Mouse (Mus musculus) kidney, embryonic 14.5 days (tissue): ENCODE data around the gene Prss43. TPM values are rescaled to one million over a fixed set of nuclear protein-coding genes. Genes with fewer than 3 reads are reported as not detected.

Source experiments
- ATAC-seq: fragments of 200-750 bp; cut with Nextera tagmentation; 2 replicates; pipeline ENCODE4 v1.8.0; 2017; ENCODE audit warnings: moderate number of reproducible peaks, mild to moderate bottlenecking, moderate TSS enrichment, moderate library complexity; ENCODE audit not compliant: low FRiP score, low TSS enrichment
- H3K27ac ChIP-seq: fragments of 300-500 bp; sonication (generic); 2 replicates; pipeline ENCODE4 v1.5.1; 2014; ENCODE audit warnings: low read depth, mild to moderate bottlenecking, low read length, moderate library complexity, mixed read lengths
- H3K27me3 ChIP-seq: fragments of 300-500 bp; sonication (generic); 2 replicates; pipeline ENCODE4 v1.6.1; 2014; ENCODE audit warnings: mild to moderate bottlenecking, low read length; ENCODE audit not compliant: control insufficient read depth, insufficient read depth
- H3K36me3 ChIP-seq: fragments of 300-500 bp; sonication (generic); 2 replicates; pipeline ENCODE4 v1.6.1; 2014; ENCODE audit warnings: low read length, mixed read lengths; ENCODE audit not compliant: control insufficient read depth, insufficient read depth
- H3K4me1 ChIP-seq: fragments of 300-500 bp; sonication (generic); 2 replicates; pipeline ENCODE4 v1.6.1; 2014; ENCODE audit warnings: low read length, mixed read lengths; ENCODE audit not compliant: control insufficient read depth, insufficient read depth
- H3K4me2 ChIP-seq: fragments of 300-500 bp; sonication (generic); replicated peaks from 2 replicates; pipeline ENCODE4 v1.6.1; 2014; ENCODE audit warnings: low read depth, mild to moderate bottlenecking, low read length
- H3K4me3 ChIP-seq: fragments of 300-500 bp; sonication (generic); 2 replicates; pipeline ENCODE4 v1.5.1; 2014; ENCODE audit warnings: mild to moderate bottlenecking, low read length
- H3K9ac ChIP-seq: fragments of 300-500 bp; sonication (generic); 2 replicates; pipeline ENCODE4 v1.6.1; 2014; ENCODE audit warnings: low read depth, mild to moderate bottlenecking, low read length, moderate library complexity
- H3K9me3 ChIP-seq: fragments of 300-500 bp; sonication (generic); 2 replicates; pipeline ENCODE4 v1.6.1; 2016; ENCODE audit warnings: low read length; ENCODE audit not compliant: control insufficient read depth
- WGBS: fragments of 180-500 bp; shearing (Covaris S2); extraction: QIAGEN DNeasy Blood & Tissue Kit; methylation state at CpG from one replicate; pipeline ENCODE4 v1.1.7; 2014; 5-methylcytosine and 5-hydroxymethylcytosine counted together
- polyA plus RNA-seq: library from polyadenylated mRNA; unstranded; fragments of >200 nt; fragmentation: Nextera tagmentation; extraction: Ambion mirVana; gene quantifications from 2 replicates; pipeline ENCODE4 v1.2.1, GENCODE M21; 2014

Prss43 gene
- polyA plus RNA-seq, 1 experiment from 2014 or later = not detected

DNA sequence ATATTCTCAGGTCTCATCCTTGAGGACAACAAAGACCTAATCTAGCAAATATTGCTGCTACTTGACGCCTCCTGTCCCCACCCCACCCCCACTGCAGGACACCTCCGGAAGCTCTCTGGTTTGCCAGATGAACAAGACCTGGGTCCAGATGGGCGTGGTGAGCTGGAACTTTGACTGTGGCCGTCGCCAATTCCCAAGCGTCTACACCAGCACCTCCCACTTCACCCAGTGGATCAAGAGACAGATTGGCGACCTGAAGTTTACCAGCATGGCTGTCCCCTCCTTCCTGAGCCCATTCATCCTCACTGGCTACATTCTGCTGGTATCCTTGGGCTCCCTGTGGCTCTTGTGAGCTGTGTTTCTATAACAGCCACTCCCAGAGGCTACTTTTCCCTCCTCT, 29.4 kb downstream of the Prss43 start:
- peaks cover 7% of the 10 kb centered on the region; the same call in 1 of the 2 replicates for H3K4me1 ChIP-seq
- H3K27ac ChIP-seq = no peak overlapping the region
- ATAC-seq = no peak
- H3K9ac ChIP-seq = no peak overlapping the region
- peaks cover 14% of the 10 kb centered on the region for H3K27me3 ChIP-seq
- H3K4me2 ChIP-seq = no peak overlapping the region
- H3K9me3 ChIP-seq = no peaks in the 10 kb centered on the region
- H3K4me3 ChIP-seq = no peak overlapping the region
- H3K36me3 ChIP-seq = no peaks in the 10 kb centered on the region
- 77% methylated on average over 7 of the region's 7 CpGs for WGBS

DNA sequence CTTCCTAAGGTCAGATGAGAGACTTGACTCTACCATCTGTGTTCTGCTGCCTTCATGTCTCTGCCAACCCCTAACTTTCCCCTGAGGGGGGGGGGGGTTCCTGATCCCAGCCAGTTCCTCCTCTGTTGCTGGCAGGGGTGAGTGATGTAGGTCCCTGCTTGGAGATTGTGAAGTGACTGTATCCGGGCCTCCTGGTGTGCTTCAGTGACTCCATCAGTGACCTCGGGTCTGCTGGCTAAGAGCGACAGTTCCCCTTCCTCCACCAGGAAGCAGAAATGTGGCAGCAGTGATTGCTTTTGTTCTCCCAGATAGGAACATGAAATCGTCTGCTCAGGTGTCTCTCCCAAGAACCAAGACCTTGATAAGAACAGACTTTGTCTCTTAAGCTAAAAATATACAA, 30.4 kb downstream of the Prss43 start:
- no peaks in the 10 kb centered on the region for H3K9me3 ChIP-seq
- H3K4me3 ChIP-seq = no peak overlapping the region
- H3K36me3 ChIP-seq = no peaks in the 10 kb centered on the region
- ATAC-seq = no peak
- no peak overlapping the region for H3K27ac ChIP-seq
- no peak overlapping the region for H3K4me2 ChIP-seq
- WGBS = 48% methylated on average over 4 of the region's 4 CpGs
- peaks cover 7% of the 10 kb centered on the region; the same call in 1 of the 2 replicates for H3K4me1 ChIP-seq
- no peak overlapping the region for H3K9ac ChIP-seq
- peaks cover 14% of the 10 kb centered on the region for H3K27me3 ChIP-seq

DNA sequence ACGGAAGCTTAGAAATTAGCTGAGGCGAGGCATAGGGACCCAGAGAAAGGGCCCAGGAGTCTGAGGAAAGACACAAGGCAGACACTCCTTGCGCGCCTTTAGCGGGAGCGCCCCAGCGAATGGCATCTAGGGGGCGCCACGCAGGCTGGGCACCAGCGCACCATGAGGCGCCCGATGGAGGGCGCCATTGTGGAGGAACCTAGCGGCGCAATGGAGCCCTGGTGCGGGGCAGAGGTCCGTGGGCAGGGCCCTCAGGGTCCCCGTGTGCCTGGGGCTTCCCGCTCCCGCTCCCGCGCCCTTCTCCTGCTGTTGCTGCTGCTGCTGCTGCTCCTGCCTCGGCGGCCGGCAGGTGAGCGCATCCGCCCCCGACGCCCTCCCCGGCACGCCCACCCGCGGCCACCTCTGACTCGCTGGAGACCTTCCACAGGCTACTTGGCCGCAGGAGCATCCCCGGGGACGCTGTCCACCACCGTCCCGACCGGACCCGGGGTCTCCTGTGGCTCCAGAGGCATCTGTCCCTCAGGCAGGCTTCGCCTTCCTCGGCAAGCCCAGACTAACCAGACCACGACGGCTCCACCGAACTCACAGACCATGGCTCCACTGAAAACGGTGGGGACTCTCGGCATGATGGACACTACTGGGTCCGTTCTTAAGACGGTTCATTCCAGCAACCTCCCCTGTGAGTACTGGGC, 31.4 kb downstream of the Prss43 start, which contains the start of gene Prss50:
Prss50 (plus strand) TSS at position 187 of the 692 bp plus-strand sequence.
- Histone ChIP-seq H3K36me3 (no peaks in the 10 kb centered on the region), H3K9ac (peak within 1 kb of the TSS; percentile 40), H3K4me3 (peak within 1 kb of the TSS; percentile 30), H3K4me2 (peak within 1 kb of the TSS; percentile 53), H3K9me3 (no peaks in the 10 kb centered on the region), H3K27ac (no peak within 1 kb of the TSS), H3K27me3 (peaks cover 14% of the 10 kb centered on the region), H3K4me1 (peaks cover 7% of the 10 kb centered on the region; the same call in 1 of the 2 replicates)
- WGBS = 9% methylated on average over 49 of the region's 50 CpGs
- ATAC-seq = peak; percentile 42

DNA sequence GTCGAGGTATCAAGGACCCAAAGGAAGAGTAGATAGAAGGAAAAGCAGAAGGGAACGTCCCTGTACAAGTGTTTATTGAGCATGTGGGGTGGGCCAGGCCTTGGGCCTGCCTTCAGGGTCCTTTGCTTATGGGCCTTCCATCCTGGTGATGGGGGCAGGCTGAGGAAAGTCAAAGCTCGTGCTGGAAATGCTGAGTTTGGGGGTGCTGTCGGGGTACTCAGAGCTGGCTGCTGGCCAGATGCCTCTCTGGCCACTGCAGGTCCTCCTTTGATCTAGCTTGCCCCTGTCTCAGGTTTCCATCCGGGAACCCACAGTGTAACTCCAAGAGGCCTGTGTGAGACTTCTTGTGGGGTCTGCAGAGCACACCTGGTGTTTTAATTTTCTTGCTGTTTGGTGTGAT, 32.0 kb downstream of the Prss43 start:
- Histone ChIP-seq H3K4me3 (no peak overlapping the region), H3K4me2 (peak overlapping the region; percentile 53; the same call in 1 of the 2 replicates), H3K9me3 (no peaks in the 10 kb centered on the region), H3K27ac (no peak overlapping the region), H3K27me3 (peaks cover 14% of the 10 kb centered on the region), H3K9ac (no peak overlapping the region), H3K36me3 (no peaks in the 10 kb centered on the region), H3K4me1 (peaks cover 7% of the 10 kb centered on the region; the same call in 1 of the 2 replicates)
- ATAC-seq = peak; percentile 32; the same call in 1 of the 2 replicates
- WGBS = 39% methylated on average over 5 of the region's 5 CpGs

DNA sequence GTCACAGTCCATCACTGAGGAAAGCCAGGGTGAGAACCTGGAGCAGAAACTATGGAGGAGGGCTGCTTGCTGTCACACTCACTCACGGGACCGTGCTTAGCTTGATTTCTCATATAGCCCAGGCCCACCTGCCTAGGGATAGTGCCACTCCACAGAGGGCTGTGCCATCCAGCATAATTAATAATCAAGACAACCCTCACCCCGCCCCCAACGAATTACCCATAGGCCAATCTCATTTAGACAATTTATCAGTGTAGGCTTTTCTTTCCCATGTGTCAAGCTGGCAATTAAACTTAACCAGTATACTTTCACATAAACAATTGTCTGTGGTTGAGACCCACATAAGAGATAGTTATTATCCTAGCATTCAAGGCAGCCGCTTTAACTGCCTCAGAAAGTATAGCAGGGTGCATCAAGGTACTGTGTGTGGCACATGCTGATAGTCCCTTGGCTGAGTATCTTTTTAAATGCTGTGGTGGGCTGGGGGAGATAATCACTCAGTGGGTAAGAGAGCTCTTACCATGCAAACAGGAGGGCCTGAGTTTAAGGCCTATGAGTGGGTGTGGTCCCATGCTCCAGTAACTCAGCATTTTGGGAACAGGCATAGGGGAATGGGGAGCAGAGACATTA, 32.6 kb downstream of the Prss43 start:
- peaks cover 7% of the 10 kb centered on the region; the same call in 1 of the 2 replicates for H3K4me1 ChIP-seq
- H3K4me3 ChIP-seq = no peak overlapping the region
- no peak for ATAC-seq
- peaks cover 14% of the 10 kb centered on the region for H3K27me3 ChIP-seq
- H3K36me3 ChIP-seq = no peaks in the 10 kb centered on the region
- H3K9me3 ChIP-seq = no peaks in the 10 kb centered on the region
- 78% methylated on average over 5 of the region's 5 CpGs for WGBS
- H3K4me2 ChIP-seq = no peak overlapping the region
- H3K27ac ChIP-seq = no peak overlapping the region
- no peak overlapping the region for H3K9ac ChIP-seq

DNA sequence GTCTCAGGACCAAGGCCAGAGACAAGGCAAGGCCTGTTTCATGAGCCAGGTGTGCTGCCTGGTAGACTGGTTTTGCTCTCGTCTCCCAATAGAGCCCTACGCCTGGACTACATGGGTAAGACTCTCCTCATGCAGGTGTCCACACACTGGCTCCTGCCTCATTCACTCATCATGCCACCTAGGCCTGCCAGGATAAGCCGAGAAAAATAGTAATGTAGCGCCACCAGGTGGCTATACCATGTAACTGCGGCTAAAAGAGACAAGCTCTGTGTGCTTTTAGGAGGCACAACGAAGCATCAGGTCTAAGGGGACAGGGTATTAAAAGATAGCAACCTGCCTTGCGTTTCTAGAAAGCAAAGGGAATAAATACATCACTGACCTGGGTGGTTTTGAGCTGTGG, 44.5 kb downstream of the Prss43 start:
- H3K4me2 ChIP-seq = no peak overlapping the region
- peaks cover 16% of the 10 kb centered on the region for H3K27me3 ChIP-seq
- H3K4me1 ChIP-seq = peaks cover 18% of the 10 kb centered on the region; the same call in 1 of the 2 replicates
- H3K4me3 ChIP-seq = no peak overlapping the region
- 20% methylated on average over 7 of the region's 7 CpGs for WGBS
- ATAC-seq = no peak
- no peak overlapping the region for H3K27ac ChIP-seq
- no peaks in the 10 kb centered on the region for H3K36me3 ChIP-seq
- no peaks in the 10 kb centered on the region for H3K9me3 ChIP-seq
- no peak overlapping the region for H3K9ac ChIP-seq

DNA sequence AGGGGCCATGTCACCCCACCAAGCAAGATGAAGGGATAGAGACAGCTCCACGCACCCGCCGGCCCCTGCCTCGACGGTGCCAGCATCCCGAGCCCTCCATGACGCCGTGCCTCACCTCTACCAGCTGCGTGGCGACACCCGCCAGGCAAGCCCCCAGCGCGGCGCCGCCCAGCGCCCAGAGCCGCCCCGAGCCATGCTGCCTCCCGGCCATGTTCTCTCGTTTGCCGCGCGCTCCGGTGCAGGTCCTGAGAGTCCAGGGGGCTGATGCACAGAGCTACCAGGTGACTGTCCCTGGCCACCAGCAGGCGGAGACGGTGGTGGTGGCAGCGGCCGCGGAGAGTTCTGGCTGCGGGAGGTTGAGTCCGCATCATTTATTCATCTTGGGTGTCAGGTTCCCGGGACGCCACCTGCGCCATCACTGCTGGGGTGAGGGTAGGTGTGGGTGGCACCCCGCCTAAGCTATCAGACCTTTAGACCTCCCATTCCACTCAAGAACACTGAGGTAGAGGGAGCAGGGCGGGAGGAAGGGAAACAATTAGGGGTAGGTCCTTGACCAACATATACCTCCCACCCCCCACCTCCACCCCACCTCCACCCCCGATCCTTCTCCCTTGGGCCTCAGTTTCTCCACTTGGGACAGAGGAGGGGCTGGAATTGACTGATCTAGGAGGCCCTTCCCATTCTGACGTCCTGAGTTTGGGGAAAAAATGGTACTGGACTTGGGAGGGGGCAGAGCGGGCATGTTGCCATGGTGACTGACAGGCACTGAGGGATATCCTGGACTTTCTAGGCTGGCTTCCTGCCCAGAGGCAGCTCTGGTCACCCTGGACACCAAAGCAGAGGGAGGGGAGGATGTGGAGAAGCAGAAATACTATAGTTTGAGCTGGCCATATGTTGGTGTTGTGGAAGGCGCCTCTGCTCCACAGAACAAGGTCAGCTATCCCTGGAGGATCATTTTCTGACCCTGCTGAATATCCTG, 47.5 kb downstream of the Prss43 start:
- 9% methylated on average over 40 of the region's 40 CpGs for WGBS
- no peaks in the 10 kb centered on the region for H3K36me3 ChIP-seq
- H3K4me2 ChIP-seq = peak overlapping the region; percentile 49
- H3K9me3 ChIP-seq = no peaks in the 10 kb centered on the region
- H3K4me1 ChIP-seq = peaks cover 18% of the 10 kb centered on the region; the same call in 1 of the 2 replicates
- H3K27me3 ChIP-seq = peaks cover 18% of the 10 kb centered on the region
- no peak overlapping the region for H3K9ac ChIP-seq
- H3K4me3 ChIP-seq = peak overlapping the region; percentile 25
- H3K27ac ChIP-seq = no peak overlapping the region
- ATAC-seq = peak; percentile 29; the same call in 1 of the 2 replicates

DNA sequence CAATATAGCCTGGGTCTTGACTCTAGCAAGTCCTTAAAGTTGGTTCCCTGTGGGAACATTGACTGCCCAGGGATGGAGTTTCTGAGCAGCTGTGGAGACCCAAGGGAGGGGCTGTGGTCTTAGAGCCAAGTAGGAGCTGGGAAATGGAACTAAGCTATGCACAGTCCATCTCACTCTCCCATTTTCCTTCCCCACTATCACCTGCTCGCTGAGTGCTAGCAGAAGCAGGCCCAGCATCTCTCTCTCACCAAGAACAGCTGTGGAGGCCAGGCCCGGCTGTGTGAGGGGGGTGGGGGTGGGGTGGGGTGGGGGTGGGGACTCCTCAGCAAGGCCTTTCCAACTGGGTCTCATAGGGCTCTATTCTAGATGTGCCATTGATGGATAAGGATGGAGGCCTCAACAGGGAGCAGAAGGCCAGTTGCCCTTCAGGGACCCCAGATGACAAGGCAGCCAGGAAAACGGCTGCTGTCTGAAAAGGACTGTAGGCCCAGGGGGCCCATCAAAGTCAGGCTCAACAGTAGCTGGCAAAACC, 48.2 kb downstream of the Prss43 start:
- Histone ChIP-seq H3K4me1 (peaks cover 21% of the 10 kb centered on the region; the same call in 1 of the 2 replicates), H3K9ac (no peak overlapping the region), H3K9me3 (no peaks in the 10 kb centered on the region), H3K4me3 (no peak overlapping the region), H3K4me2 (no peak overlapping the region), H3K27me3 (peaks cover 18% of the 10 kb centered on the region), H3K36me3 (no peaks in the 10 kb centered on the region), H3K27ac (no peak overlapping the region)
- no peak for ATAC-seq
- 26% methylated on average over 3 of the region's 3 CpGs for WGBS
